Mouse (Mus musculus): ENCODE results near the gene Zdhhc22. TPM values are rescaled to one million over a fixed set of nuclear protein-coding genes. Genes with fewer than 3 reads are reported as not detected.

Zdhhc22 gene
- polyA plus RNA-seq, 1 experiment from 2014 or later: not detected

DNA sequence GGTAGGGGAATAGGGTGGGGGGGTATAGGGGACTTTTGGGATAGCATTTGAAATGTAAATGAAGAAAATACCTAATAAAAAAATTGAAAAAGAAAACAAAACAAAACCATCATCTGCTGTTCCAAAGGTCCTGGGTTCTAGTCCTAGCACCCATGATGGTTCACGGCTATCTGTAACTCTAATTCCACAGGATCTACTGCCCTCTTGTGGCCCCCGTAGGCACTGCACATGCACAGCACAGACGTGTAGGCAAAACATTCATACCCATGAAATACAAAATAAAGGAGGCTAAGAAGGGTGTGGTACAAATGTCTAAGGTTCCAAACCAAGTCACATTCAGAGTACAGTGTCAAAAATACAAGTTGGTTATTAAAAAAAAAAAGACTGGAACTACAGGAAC, 26.8 kb upstream of the Zdhhc22 start:
- Histone ChIP-seq H3K9ac (replicated peaks) (no peak overlapping the region), H3K4me2 (ENCODE audit: low read depth, low read length) (no peak overlapping the region), H3K4me3 (ENCODE audit: low read depth, low read length) (no peak overlapping the region), H3K36me3 (replicated peaks; ENCODE audit: insufficient read depth, low read length) (no peaks in the 10 kb centered on the region), H3K27me3 (ENCODE audit: insufficient read depth, low read length) (no peaks in the 10 kb centered on the region), H3K4me1 (ENCODE audit: insufficient read depth) (no peaks in the 10 kb centered on the region), H3K9me3 (ENCODE audit: low read length) (no peaks in the 10 kb centered on the region), H3K27ac (ENCODE audit: low read depth) (no peak overlapping the region)
- no peak for ATAC-seq
- DNase-seq: peak; percentile 49
- WGBS (ENCODE audit: insufficient replicate concordance): 30% methylated on average over 3 of the region's 3 CpGs
- TF ChIP-seq EP300 (IDR thresholded peaks at IDR 0.05; ENCODE audit: low read depth) (no peak), CTCF (IDR thresholded peaks at IDR 0.05; ENCODE audit: low read depth) (peak; percentile 67)

DNA sequence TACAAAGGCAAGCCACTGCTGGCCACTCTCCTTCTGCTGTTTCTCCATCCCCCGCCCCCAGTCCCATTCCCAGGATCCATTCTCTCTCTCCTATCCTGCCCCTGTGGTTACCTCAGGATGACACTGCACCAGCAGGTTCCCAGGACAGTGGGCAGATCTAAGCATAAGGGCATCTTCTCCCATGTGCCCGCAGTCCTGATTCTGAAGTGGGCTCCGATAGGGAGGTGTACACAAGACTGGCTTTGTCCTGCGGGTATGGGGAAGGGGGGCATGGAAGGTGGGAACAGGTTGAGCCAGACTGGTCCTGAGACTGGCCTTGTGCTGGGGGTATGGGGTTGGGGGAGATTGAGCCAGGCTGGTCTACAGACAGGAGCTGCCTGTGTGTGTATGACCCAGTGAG, 14.4 kb upstream of the Zdhhc22 start:
- Histone ChIP-seq H3K4me3 (ENCODE audit: low read depth, low read length) (no peak overlapping the region), H3K9ac (replicated peaks) (no peak overlapping the region), H3K36me3 (replicated peaks; ENCODE audit: insufficient read depth, low read length) (no peaks in the 10 kb centered on the region), H3K9me3 (ENCODE audit: low read length) (no peaks in the 10 kb centered on the region), H3K27me3 (ENCODE audit: insufficient read depth, low read length) (no peaks in the 10 kb centered on the region), H3K4me2 (ENCODE audit: low read depth, low read length) (no peak overlapping the region), H3K27ac (ENCODE audit: low read depth) (no peak overlapping the region), H3K4me1 (ENCODE audit: insufficient read depth) (no peaks in the 10 kb centered on the region)
- DNase-seq: no peak
- no peak for TF ChIP-seq CTCF (IDR thresholded peaks at IDR 0.05; ENCODE audit: low read depth)
- no peak for TF ChIP-seq EP300 (IDR thresholded peaks at IDR 0.05; ENCODE audit: low read depth)
- 76% methylated on average over 4 of the region's 4 CpGs for WGBS (ENCODE audit: insufficient replicate concordance)
- ATAC-seq: no peak

DNA sequence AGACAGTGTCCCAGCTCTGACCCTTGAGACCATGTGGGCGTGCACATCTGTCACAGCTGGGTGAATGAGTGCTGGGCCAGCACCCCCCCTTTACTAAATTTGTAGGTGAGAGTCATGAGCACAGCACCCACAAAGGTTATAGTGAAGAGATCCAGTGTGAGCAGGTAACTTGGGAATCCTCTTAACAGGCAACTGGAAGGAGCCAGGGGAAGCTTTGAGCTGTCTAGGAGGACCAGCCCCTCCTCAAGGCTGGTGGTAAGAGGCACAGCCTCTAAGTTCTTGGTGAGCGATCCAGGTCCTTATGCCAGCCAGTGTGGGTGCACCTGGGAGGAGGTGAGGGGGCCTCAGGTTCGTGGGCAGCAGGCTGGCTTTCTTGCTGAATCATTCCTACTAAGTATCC, 13.4 kb upstream of the Zdhhc22 start:
- no peak for TF ChIP-seq EP300 (IDR thresholded peaks at IDR 0.05; ENCODE audit: low read depth)
- no peak for TF ChIP-seq CTCF (IDR thresholded peaks at IDR 0.05; ENCODE audit: low read depth)
- Histone ChIP-seq H3K27me3 (ENCODE audit: insufficient read depth, low read length) (no peaks in the 10 kb centered on the region), H3K9me3 (ENCODE audit: low read length) (no peaks in the 10 kb centered on the region), H3K4me2 (ENCODE audit: low read depth, low read length) (no peak overlapping the region), H3K9ac (replicated peaks) (no peak overlapping the region), H3K4me1 (ENCODE audit: insufficient read depth) (no peaks in the 10 kb centered on the region), H3K27ac (ENCODE audit: low read depth) (no peak overlapping the region), H3K4me3 (ENCODE audit: low read depth, low read length) (no peak overlapping the region), H3K36me3 (replicated peaks; ENCODE audit: insufficient read depth, low read length) (no peaks in the 10 kb centered on the region)
- DNase-seq: no peak
- ATAC-seq: no peak
- WGBS (ENCODE audit: insufficient replicate concordance): 41% methylated on average over 3 of the region's 3 CpGs

GRCm38 (mm10) chr12:87002815-87003214, 12.6 kb upstream of the Zdhhc22 start:
- Histone ChIP-seq H3K4me3 (ENCODE audit: low read depth, low read length) (no peak overlapping the region), H3K27ac (ENCODE audit: low read depth) (no peak overlapping the region), H3K9ac (replicated peaks) (no peak overlapping the region), H3K9me3 (ENCODE audit: low read length) (no peaks in the 10 kb centered on the region), H3K4me1 (ENCODE audit: insufficient read depth) (no peaks in the 10 kb centered on the region), H3K36me3 (replicated peaks; ENCODE audit: insufficient read depth, low read length) (no peaks in the 10 kb centered on the region), H3K4me2 (ENCODE audit: low read depth, low read length) (no peak overlapping the region), H3K27me3 (ENCODE audit: insufficient read depth, low read length) (no peaks in the 10 kb centered on the region)
- no peak for DNase-seq
- TF ChIP-seq CTCF (IDR thresholded peaks at IDR 0.05; ENCODE audit: low read depth): no peak
- no peak for TF ChIP-seq EP300 (IDR thresholded peaks at IDR 0.05; ENCODE audit: low read depth)
- 72% methylated on average over 7 of the region's 7 CpGs for WGBS (ENCODE audit: insufficient replicate concordance)
- no peak for ATAC-seq

GRCm38 (mm10) chr12:87002209-87002608, 12.0 kb upstream of the Zdhhc22 start:
- whole genome bisulfite sequencing (ENCODE audit: insufficient replicate concordance): 56% methylated on average over 7 of the region's 7 CpGs
- no peaks in the 10 kb centered on the region for H3K9me3 ChIP-seq (ENCODE audit: low read length)
- H3K4me2 ChIP-seq (ENCODE audit: low read depth, low read length): no peak overlapping the region
- no peak for ATAC-seq
- H3K4me1 ChIP-seq (ENCODE audit: insufficient read depth): no peaks in the 10 kb centered on the region
- no peaks in the 10 kb centered on the region for H3K27me3 ChIP-seq (ENCODE audit: insufficient read depth, low read length)
- no peak overlapping the region for H3K4me3 ChIP-seq (ENCODE audit: low read depth, low read length)
- H3K9ac ChIP-seq (replicated peaks): no peak overlapping the region
- no peak overlapping the region for H3K27ac ChIP-seq (ENCODE audit: low read depth)
- TF ChIP-seq CTCF (IDR thresholded peaks at IDR 0.05; ENCODE audit: low read depth) (no peak), EP300 (IDR thresholded peaks at IDR 0.05; ENCODE audit: low read depth) (no peak)
- no peak for DNase-seq
- no peaks in the 10 kb centered on the region for H3K36me3 ChIP-seq (replicated peaks; ENCODE audit: insufficient read depth, low read length)

DNA sequence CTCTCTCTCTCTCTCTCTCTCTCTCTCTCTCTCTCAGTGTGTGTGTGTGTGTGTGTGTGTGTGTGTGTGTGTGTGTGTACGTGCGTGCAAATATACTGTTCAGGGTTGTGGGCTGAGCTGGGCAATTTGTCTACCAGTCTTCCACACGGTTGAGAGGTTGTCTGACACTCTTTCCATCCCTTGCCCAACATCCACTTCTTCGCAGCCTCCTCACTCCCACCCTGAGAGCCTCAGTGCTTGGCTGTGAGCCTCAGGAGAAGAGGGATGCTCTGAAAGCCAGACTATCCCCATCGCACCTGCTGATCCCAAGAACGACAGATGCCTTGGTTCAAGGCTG, 10.6 kb upstream of the Zdhhc22 start:
- ATAC-seq: no peak
- H3K4me1 ChIP-seq (ENCODE audit: insufficient read depth): no peaks in the 10 kb centered on the region
- H3K4me3 ChIP-seq (ENCODE audit: low read depth, low read length): no peak overlapping the region
- TF ChIP-seq EP300 (IDR thresholded peaks at IDR 0.05; ENCODE audit: low read depth) (no peak), CTCF (IDR thresholded peaks at IDR 0.05; ENCODE audit: low read depth) (no peak)
- no peaks in the 10 kb centered on the region for H3K36me3 ChIP-seq (replicated peaks; ENCODE audit: insufficient read depth, low read length)
- no peak overlapping the region for H3K27ac ChIP-seq (ENCODE audit: low read depth)
- no peaks in the 10 kb centered on the region for H3K9me3 ChIP-seq (ENCODE audit: low read length)
- DNase-seq: no peak
- H3K4me2 ChIP-seq (ENCODE audit: low read depth, low read length): no peak overlapping the region
- no peak overlapping the region for H3K9ac ChIP-seq (replicated peaks)
- no peaks in the 10 kb centered on the region for H3K27me3 ChIP-seq (ENCODE audit: insufficient read depth, low read length)
- WGBS (ENCODE audit: insufficient replicate concordance): 48% methylated on average over 4 of the region's 6 CpGs

- Histone ChIP-seq H3K4me2 (ENCODE audit: low read depth, low read length) (no peak overlapping the region), H3K4me3 (ENCODE audit: low read depth, low read length) (no peak overlapping the region), H3K9me3 (ENCODE audit: low read length) (no peaks in the 10 kb centered on the region), H3K9ac (replicated peaks) (no peak overlapping the region), H3K36me3 (replicated peaks; ENCODE audit: insufficient read depth, low read length) (no peaks in the 10 kb centered on the region), H3K4me1 (ENCODE audit: insufficient read depth) (no peaks in the 10 kb centered on the region), H3K27ac (ENCODE audit: low read depth) (no peak overlapping the region), H3K27me3 (ENCODE audit: insufficient read depth, low read length) (no peaks in the 10 kb centered on the region)
- no peak for ATAC-seq
- TF ChIP-seq EP300 (IDR thresholded peaks at IDR 0.05; ENCODE audit: low read depth) (no peak), CTCF (IDR thresholded peaks at IDR 0.05; ENCODE audit: low read depth) (peak; percentile 38)
- 56% methylated on average over 5 of the region's 5 CpGs for WGBS (ENCODE audit: insufficient replicate concordance)
- no peak for DNase-seq
Measured at GRCm38 (mm10) chr12:87000151-87000839, 10.1 kb upstream of the Zdhhc22 start.
